Mouse (Mus musculus): ENCODE data around the gene Apol6.

The Apol6 gene

DNA sequence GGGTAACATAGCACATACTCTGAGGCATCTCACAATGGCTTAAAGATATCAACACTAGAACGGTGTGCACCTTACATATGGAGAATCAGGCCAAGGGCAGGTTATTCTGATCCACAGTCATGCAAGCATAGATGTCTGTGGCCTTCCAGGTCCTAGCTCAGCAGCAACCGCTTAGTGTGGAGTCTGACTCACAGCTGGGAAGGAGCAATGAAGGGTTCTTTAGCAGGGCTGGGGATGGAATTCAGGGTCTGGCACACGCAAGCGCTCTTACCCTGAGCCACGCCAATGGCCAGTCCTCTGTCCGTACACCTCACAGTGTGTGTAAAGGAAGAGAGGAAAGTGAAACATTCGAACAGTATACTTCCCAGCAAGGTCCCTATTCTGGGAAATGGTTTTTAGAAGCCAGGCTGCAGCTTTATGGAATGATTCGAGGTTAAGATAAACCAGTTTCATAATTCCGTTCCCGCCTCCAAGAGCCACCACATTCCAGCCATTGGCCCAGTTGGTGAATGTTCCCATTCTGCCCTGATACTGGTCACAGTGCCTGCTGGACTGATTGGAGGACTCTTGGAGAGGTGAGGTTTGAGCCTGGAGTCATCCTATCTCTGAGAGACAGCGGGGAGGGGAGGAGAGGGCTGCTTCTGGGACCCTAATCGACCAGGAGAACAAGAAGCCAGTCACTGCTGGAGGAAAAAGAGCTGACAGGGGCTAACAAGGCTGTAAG, at the start of gene Apol6:
Gene Apol6 (plus strand): TSS at position 133 of the 724 bp plus-strand sequence.
- DNase-seq (ENCODE audit: low read depth, low spot score): no peak

DNA sequence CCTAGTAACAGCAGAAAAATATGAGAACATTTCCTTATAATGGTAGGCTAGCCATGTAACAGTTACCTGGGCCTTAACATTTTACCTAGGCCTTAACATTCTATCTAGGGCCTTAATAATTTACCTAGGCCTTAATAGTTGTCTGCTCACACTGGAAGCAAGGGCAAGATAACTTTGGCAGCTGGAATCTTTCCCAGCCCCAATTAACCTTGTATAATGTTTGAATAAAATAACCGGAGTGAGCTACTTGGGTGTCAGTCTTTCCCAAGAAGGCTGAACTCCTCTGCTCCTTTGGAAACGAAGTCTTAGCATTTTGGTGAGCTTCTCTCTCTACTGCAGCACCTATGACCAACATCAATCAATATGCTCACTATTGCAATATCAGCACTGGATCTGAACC, 46.5 kb upstream of the Apol6 start:
- no peak for DNase-seq (ENCODE audit: low read depth, low spot score)

DNA sequence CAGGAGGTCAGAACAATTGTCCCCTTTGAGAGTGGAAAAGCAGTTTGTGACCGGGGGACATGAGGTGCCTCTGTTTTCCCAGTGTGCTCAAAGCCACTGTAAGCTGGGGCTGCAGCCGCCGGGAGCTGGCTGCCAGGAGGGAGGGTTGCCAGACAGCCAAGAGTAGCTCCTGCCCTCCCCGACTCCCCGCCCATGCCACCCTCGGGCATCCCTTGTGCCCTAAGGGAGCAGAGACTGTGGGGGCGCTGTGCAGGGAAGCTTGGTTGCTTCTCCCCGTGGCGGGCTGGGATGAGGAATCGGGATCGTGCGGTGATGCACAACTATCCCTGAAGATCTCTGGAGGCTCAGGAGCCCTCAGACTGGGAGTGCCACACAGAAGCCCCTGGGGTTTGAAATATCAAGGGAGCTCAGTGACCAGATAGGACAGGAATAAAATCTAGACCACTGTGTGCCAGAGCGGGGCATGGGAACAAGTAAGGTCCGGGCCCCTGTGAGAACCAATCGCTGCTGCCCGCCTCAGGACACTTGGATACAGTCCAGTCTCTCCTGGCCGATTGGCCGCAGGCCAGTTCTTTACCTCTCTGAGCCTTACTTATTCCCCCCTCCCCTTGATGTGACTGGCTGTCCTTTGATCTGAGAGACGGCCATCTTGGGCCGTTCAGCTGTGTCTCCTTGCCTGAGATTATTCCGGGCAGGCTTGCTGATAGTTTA, 45.5 kb upstream of the Apol6 start:
- DNase-seq (ENCODE audit: low read depth, low spot score): no peak

DNA sequence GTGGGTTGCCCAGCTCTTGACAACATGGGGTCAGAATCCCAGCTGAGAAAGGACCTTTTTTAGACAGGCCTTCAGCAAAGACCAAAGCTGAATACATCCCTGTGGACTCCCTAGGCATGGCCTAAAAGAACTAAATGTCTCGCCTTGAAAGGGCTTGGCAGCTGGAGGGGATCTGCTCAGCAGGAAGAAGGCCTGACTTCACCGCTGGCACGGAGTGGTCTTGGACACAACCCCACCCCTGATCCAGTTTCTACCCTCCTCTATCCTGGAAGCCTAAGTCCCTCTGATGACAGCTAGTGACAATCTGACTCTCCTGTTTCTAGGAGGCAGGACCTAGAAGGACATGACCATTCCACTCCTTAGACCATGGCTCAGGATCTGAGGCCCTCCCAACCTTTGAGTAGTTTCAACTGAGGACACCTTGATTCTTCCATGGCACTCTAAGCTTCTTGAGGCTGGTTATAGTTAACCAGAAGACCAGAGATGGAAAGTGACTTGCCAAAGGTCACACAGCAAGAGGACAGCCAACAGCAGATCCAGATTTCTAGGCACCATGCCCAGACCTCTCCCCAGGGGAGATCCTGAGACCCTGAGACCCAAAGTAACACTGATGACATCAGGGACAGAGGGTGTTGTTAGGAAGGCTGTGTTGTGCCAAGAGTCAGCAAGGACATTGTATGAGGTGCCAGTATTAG, 41.2 kb upstream of the Apol6 start:
- no peak for DNase-seq (ENCODE audit: low read depth, low spot score)

DNA sequence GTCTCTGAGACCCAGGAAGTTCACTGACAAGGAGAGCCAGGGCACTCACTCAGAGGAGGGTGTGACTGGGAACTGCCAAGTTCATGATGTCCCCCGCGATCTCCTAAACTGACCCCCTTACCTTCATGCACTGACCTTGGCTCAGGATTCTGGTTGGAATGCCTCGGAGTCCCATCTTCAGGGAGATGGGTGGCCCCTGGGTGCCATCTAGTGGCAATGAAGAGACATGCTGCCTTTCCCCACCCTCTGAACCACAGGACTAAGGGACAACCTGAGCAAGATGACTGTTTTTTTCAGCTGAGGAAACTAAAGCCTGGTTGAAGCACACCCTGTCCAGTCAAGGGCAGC, 40.7 kb upstream of the Apol6 start:
- peak; percentile 29 for DNase-seq (ENCODE audit: low read depth, low spot score)

DNA sequence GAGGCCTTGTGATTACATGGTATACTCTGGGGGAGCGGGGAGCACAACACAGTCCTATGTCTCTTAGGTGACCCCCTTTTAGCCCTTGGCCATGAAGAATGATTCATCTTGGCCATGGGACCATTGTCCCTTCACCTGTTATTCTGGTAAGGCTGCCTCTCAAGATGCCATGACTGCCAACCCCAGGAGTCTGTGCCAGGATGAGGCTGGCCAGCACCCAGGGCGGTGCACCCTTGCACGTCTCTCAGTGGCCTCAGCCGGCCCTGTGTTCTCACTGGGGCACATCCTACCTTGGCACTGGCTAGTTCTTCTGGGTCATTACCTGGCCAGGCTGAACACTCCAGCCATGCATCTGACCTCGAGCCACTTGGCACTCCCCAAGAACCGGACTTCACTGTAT, 35.7 kb upstream of the Apol6 start:
- no peak for DNase-seq (ENCODE audit: low read depth, low spot score)

DNA sequence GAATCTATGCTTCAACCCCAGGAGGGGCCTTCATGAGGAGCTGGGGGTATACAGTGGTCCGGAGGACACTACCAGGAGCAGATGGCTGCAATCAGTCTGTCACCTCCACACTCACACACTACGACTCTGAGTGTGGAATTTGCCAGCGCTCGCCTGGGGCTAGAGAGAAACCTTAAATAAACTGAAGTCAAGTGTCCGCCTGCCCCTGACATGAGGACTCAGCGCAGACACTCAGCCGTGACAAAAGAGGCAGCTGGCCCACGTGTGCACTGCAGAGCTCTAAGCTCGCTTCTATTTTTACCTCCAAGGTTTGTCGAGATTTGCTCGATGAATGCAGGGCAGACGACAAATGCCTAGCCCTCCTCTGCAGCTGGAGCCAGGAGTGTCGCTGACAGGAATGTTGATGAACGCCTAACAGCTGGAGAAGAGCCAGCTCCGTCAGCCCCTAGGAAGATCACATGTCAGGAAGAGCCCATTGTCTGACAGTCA, 30.7 kb upstream of the Apol6 start:
- peak; percentile 62 for DNase-seq (ENCODE audit: low read depth, low spot score)

DNA sequence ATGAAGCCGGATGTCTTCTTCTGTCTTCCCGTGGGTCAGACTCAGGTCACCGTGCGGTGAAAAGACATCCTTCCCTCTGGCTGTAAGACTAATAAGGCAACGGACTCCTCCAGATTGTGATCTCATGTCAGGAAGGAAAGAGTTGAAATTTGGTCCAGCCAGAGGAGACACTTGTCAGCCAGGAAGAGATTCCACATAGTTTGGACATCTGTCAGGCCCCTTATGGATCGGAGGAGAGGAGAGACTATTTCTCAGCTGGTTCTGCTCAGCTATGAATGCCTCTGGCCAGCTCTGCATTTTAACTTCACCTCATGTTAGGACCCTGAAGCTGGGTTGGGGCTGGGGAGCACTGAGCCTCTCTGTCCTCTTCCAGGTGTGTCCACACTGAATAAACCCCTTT, 30.1 kb upstream of the Apol6 start:
- no peak for DNase-seq (ENCODE audit: low read depth, low spot score)

DNA sequence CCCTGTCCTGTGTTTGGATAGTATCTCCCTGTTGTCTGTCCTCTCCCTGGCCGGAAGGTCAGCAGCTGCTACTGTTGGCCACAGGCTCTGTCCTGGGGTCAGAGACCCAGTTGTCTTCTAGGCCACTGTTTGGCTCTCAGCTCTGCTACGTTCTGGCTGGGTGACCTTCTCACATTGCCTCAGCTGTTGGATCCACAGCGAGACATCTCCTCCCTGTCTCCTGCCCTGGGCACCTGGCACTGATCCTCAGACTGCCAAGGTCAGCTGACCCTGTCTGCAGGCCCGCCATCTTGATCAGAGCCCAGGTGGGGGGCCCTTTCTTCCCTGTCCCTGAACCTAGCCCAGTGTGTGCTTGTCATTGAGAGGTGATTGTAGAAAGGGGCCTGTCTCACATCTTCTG, 29.5 kb upstream of the Apol6 start:
- DNase-seq (ENCODE audit: low read depth, low spot score): no peak

DNA sequence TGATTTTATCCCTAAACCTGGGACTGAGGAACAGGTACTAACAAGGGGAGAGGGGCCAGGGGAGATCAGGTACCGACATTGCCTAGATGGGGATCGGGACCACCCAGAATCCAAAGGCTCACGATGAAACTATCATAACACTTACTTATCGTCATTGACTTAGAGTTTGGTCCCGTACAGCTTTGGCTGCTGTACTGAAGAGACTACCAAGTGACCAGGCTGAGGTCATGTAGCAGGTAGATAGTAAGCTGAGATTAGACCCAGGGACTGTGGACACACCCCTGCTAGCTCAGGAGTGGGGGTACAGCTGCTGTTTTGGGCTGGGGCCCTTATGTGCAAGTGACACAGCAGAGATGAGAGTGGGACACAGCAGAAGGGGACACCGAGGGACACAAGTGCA, 28.0 kb upstream of the Apol6 start:
- DNase-seq (ENCODE audit: low read depth, low spot score): no peak

DNA sequence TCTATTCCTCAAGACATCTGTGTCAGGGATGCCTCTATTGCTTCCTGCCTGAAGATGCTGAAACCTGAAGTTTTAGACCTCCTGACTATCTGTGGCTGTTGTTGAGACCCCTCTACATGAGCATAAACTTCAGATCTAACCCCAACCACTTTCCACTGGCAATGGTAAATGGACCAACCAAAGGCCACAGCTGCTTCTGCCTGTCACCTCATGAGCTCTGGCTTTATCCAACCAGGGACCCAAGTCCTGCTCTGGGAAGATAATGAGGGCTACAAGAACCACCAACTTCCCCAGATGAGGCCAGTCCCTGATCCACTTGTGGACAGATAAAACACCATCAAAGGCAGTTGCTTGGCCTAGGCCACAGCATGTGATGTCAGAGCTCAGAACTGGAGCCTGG, 26.6 kb upstream of the Apol6 start:
- DNase-seq (ENCODE audit: low read depth, low spot score): no peak

DNA sequence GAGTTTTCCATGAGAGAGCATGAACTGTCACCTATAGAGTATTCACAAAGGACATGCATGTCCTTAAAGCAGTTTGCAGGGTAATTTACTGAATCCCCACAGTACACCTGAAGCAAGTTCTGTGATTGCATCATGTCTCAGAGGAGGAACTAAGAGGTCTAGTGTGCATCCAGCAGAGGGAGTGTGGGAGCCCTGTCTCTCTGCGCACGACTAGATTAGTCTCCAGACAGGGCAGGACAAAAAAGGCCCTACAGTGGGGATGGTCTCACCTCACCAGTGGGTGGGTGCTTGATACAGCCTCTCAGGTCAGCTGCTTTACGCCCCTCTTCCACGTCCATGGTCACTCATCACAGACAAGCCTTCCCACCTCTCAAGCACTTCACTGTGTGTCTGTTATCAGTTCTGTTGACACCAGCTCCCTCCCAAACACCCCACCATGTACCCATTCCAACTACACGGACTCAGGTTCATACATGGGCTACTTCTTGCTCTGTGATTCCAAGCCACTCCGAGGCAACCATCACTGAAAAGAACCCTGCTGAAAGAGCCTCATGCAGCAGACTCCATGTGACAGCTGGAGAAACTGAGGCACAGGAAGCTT, 25.7 kb upstream of the Apol6 start:
- peak; percentile 57 for DNase-seq (ENCODE audit: low read depth, low spot score)

DNA sequence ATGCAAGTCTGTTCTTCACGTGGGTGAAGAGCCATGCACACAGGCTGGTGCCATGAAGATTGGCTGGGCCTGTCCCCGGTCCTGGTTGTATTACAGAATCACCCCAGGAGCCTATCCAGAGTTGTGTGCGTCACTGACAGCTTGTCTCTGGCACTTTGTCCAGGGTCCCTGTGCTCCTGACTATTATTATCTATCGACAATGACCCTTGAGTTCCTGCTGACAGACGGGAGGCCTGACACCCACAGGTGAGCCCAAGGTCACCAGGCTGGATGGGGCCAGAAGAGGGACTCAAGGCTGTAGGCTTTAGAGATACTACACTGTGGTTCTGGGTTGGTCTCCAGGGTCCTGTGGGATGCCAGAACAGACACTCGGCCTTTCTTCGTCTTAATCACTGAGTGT, 25.0 kb upstream of the Apol6 start:
- no peak for DNase-seq (ENCODE audit: low read depth, low spot score)

DNA sequence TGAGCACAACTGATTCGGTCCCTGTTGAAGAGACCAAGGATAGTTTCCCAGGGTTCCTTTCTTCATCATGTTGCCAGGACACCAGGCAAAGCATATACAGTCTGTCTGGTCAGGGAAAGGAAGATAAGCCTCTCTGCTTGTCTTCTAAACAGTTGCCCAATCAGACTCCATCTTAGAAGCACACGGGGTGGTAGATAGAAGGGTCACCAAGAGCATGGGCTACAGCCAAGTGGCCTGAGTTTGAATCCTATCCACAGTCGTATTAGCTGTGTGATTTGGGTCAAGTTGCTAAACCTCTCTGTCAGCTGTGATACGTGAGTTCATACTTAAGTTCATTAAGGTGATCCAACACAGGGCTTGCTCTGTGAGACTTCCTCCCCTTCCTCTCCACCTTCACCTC, 24.4 kb upstream of the Apol6 start:
- no peak for DNase-seq (ENCODE audit: low read depth, low spot score)

DNA sequence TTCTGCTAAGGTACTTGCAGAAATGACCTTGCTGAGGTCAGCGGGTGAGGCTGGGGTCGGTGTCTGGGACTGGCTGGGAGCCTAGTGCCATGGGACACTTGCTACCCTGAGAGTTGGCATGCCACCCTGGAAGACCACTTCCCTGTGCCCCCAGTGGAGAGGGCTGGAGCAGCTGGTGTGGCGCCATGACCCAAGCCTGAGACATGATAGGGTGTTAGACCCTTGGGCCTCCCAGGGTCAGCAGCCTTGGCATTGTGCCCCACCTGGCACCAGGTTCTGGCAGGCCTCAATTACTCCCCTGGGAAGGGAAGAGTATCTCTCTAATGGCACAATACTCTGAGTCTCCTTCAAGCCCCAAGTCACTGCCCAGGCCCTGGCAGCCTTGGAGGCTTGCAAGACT, 23.5 kb upstream of the Apol6 start:
- DNase-seq (ENCODE audit: low read depth, low spot score): no peak

DNA sequence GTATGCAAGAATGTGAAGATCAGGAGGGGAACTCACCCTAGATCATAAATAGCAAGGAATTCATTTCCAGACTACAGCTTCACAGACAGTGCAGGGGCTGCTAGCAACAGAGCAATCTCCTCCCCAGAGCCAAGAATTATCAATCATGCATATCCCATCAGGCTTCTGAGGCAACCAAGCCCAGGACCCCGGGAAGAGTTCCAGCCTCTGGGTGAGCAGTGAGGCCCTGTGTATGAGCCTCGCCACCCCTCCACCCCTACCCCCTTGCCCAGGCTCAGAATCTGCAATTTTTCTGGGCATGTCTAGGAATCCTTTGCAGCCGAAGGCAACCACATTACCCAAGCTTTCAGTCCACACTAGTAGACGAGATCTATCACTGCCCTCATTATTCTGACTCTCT, 22.7 kb upstream of the Apol6 start:
- DNase-seq (ENCODE audit: low read depth, low spot score): no peak

DNA sequence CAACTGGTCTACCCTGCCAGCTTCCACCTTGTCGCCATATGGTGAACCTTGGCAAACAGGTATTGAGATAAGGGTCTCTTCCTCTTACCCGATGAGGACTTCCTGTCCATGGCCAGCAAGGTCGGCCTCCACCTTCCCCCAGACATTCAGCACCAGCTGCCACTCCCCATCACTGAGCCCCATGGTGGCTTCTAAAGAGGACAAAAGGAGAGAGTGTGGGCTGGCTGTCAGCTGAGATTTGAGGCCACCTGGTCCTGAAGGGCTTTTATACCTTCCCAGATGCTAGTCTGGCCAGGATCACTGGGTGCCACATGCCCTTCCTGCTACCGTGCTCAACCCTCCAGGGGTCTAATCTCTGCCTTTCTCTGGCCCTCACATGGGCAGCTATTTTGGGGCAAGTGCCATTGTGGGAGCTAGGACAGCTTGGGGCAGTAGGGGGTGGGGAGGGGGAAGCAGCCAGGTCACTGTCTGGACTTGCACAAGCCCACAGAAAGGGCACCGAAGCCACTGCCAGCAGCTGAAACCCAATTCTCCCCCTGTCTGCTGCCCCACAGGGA, 22.1 kb upstream of the Apol6 start:
- no peak for DNase-seq (ENCODE audit: low read depth, low spot score)

DNA sequence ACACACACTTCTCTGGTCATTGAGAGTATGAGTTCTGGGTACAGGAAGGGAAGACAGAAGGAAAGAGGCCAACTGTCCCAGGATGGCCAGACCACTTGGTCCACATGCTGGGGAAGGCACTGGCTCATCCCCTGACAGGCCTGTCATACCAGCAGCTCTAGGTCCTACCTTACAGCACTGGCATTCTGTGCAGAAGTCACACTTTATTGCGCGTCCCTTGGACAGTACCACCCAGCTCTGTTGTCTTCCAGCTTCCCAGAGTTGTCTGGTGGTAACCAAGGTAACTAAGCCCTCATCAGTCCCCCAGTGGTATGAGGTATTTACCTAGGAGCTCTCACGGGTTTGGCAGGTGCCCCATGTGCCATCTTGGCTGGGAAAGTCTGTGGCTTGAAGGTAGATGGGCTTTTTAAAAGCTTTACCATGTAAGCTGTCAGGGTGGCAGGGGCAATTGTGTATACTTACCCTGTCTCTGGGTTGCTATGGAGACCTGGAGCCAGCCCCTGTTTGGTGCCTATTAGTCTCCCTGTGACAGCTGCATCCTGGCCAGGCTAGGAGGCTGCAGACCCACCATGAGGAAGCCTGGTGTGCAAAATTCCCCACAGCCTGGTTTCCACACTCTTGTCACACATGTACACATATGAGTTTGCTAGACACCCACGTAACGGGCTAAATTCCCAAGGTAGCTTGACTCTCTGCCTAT, 18.5 kb upstream of the Apol6 start:
- DNase-seq (ENCODE audit: low read depth, low spot score): no peak

DNA sequence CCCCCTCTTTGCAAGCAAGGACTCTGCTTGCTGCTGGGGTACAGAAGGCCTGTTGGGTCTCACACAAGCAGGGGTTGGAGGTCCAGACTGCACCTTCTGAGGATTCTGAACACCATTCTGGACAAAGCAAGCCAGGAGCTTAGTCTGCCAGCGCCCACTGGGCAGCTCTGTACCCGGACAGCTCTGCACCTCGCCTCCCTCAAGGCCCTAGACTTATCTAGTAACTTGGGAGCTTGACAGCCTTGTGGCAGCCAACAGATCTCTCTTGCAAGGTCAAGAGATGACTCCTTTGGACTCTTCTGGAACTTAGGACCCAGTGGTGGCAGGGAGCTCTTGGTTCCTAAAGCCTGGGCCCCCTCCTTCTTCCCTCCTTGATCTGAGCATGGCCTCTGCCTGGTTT, 17.4 kb upstream of the Apol6 start:
- DNase-seq (ENCODE audit: low read depth, low spot score): no peak

DNA sequence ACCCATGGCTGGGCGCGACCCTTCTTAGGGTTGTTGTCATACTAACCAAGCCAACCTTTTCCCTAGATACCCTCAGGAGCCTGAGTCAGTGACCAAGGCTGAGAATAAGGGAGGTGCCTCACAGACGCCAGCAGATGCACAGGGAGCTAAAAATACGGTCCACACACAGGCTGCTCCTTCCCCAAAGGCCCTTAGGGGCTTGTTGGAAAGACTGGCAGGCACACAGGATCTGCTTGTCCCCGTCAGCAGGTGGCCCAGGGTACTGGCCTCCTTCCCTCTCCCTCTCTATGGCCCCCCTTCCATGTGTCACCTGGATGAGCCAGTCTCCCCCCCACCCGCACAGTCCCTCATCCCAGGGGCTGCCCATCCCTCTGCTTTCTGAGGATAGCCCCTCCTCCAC, 16.9 kb upstream of the Apol6 start:
- DNase-seq (ENCODE audit: low read depth, low spot score): no peak

DNA sequence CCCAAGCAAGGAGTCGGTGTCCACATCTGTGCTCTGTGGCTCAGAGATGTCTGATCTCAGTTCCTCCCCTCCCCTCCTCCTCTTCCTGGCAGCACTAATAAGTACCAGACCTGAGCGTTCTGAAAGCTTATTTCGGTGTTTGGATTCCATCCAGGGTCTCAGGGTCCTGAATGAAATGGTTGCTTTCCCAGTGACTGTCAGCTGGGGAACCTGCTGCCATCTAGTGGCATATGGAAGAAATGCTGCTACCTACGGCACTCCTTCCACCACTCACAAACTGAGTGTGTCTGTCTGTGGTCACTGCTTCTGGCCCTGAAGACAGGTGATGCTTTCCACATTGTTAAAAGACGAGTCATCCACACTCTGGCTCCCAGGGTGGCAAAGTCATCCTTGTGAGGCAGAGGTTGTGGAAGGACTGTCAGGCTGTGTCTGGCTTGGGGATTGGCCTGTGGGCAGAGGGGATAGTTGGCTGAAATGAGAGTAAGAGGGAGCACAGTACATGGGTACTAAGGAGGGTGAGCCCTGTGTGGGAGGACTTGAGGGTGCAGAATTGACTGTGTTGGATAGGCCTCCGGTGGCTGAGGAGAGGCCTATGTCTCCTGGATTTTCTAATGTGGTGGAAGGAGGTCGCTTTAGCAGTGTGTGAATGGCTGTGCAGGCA, 15.1 kb upstream of the Apol6 start:
- DNase-seq (ENCODE audit: low read depth, low spot score): peak; percentile 51
